Mouse (Mus musculus) megakaryocyte, embryonic 14.5 days (primary cell): Measurements from ENCODE around the gene Vstm4.

ENCODE experiments used
- FLI1 ChIP-seq: IDR thresholded peaks from 2 replicates; pipeline ENCODE4 v1.6.1; 2012; ENCODE audit warnings: low read length, inconsistent platforms, mixed read lengths
- GATA1 ChIP-seq: IDR thresholded peaks from 3 replicates; pipeline ENCODE4 v1.6.1; 2012; ENCODE audit warnings: mixed read lengths, low read length, inconsistent platforms, borderline replicate concordance

DNA sequence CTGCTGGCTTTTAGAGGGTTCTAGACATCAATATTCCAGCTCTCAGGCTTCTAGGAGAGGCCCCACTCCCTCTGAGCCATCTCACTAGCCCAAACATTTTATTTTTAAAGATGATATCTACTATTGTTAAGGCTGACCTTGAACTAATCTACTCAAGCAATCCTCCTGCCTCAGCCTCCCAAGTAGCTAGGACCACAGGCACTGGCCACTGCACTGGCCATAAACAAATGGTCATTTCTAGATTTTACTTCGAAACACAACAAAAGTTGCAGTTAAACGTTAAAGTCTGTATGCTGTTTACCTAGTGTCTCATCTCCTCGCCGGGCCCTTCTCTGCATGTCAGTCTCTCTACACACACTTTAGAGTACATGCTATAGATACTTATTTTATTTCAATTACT, 2.5 kb upstream of the Vstm4 start:
- TF ChIP-seq GATA1 (no peak), FLI1 (no peak)
